Mouse (Mus musculus): Measurements from ENCODE around the gene 6330403K07Rik. TPM values are rescaled to one million over a fixed set of nuclear protein-coding genes. Genes with fewer than 3 reads are reported as not detected.
A peak's percentile ranks its signal among the peaks of the same experiment; 100 is the strongest.

6330403K07Rik gene
- polyA plus RNA-seq, 1 experiment from 2014 or later: 160 TPM

- Histone ChIP-seq H3K27me3 (no peaks in the 10 kb centered on the region), H3K27ac (replicated peaks) (no peak overlapping the region), H3K4me2 (replicated peaks) (peak overlapping the region; percentile 68), H3K9me3 (replicated peaks) (no peaks in the 10 kb centered on the region), H3K36me3 (peaks cover 63% of the 10 kb centered on the region), H3K4me1 (peaks cover 16% of the 10 kb centered on the region), H3K9ac (peak overlapping the region; percentile 69), H3K4me3 (replicated peaks) (peak overlapping the region; percentile 78)
- ATAC-seq (ENCODE audit: insufficient number of reproducible peaks, low FRiP score, low TSS enrichment, low read depth): no peak
- 7% methylated on average over 12 of the region's 12 CpGs for WGBS
Observed at GRCm38 (mm10) chr11:70982030-70982429, 51.3 kb downstream of the 6330403K07Rik start.

Other genes with a start within 250 kb of the 6330403K07Rik start
- gene Scimp, start 220.9 kb downstream of the 6330403K07Rik start, polyA plus RNA-seq (2015; fragmentation: Nextera tagmentation; extraction: Ambion mirVana): 0.46 TPM in 1 of 2 replicates, not detected in the other
- 34.7 and 35.1 TPM in 2 replicates for gene Rabep1, start 188.7 kb downstream of the 6330403K07Rik start, polyA plus RNA-seq (2015; fragmentation: Nextera tagmentation; extraction: Ambion mirVana)
- 115 and 119 TPM in 2 replicates for gene Nup88, start 63.5 kb downstream of the 6330403K07Rik start, polyA plus RNA-seq (2015; fragmentation: Nextera tagmentation; extraction: Ambion mirVana)
- gene Rpain, start 63.3 kb downstream of the 6330403K07Rik start, polyA plus RNA-seq (2015; fragmentation: Nextera tagmentation; extraction: Ambion mirVana): 77.1 and 78.6 TPM in 2 replicates
- gene C1qbp, start 50.5 kb downstream of the 6330403K07Rik start, polyA plus RNA-seq (2015; fragmentation: Nextera tagmentation; extraction: Ambion mirVana): 209 and 213 TPM in 2 replicates
- 16.5 and 17.7 TPM in 2 replicates for gene Dhx33, start 29.1 kb downstream of the 6330403K07Rik start, polyA plus RNA-seq (2015; fragmentation: Nextera tagmentation; extraction: Ambion mirVana)
- 42.3 TPM in 2 replicates for gene Mis12, start 13.9 kb downstream of the 6330403K07Rik start, polyA plus RNA-seq (2015; fragmentation: Nextera tagmentation; extraction: Ambion mirVana)
- gene Derl2, start 13.7 kb downstream of the 6330403K07Rik start, polyA plus RNA-seq (2015; fragmentation: Nextera tagmentation; extraction: Ambion mirVana): 40.5 and 43.5 TPM in 2 replicates
- gene Nlrp1a, start 111.2 kb upstream of the 6330403K07Rik start, polyA plus RNA-seq (2015; fragmentation: Nextera tagmentation; extraction: Ambion mirVana): 0.21 and 0.23 TPM in 2 replicates
- gene Nlrp1b, start 197.2 kb upstream of the 6330403K07Rik start, polyA plus RNA-seq (2015; fragmentation: Nextera tagmentation; extraction: Ambion mirVana): 0.13 TPM in 1 of 2 replicates, not detected in the other

All from embryonic facial prominence, embryonic 15.5 days (tissue).